Comparison of ENCODE assay signal across 37 mouse cellular contexts in the genomic region with DNA sequence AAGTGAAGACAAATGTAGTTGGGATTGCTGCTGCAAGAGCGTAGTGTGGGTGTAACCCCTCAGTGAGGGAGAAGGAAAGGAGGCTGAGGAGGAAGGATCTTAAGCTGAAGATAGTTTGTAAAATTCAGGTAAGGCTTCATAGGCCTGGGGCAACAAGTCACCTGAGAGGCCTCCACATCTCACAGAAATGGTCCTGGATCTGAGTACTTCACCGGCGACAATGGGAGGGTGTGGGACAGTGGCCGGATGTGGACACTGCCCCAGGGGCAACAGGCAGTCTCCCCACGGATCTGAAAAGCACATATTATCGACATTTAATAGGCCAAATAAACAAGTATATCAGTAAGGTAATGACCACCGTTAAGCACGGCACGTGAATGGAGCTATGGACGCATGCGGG. TPM values are rescaled to one million over a fixed set of nuclear protein-coding genes. Genes with fewer than 3 reads are reported as not detected.
"Had no signal": no experiment of that assay in that cellular context is flagged by ENCODE, and none has a peak within 500 bp of the region (broad histone marks: within the 10 kb centered on the region; RNA-seq: fewer than 3 reads in every experiment).

No protein-coding gene starts in this region.

- H3K4me1 ChIP-seq: limb, embryonic 10.5 days; limb, embryonic 12.5 days; limb, embryonic 13.5 days; limb, embryonic 15.5 days; liver, embryonic 12.5 days; liver, embryonic 13.5 days; liver, embryonic 15.5 days; lung, embryonic 15.5 days; megakaryocyte, embryonic 14.5 days; midbrain, embryonic 10.5 days; midbrain, embryonic 12.5 days; midbrain, embryonic 13.5 days; midbrain, embryonic 15.5 days had no signal

- H3K9me3 ChIP-seq: limb, embryonic 10.5 days; limb, embryonic 12.5 days; limb, embryonic 13.5 days; limb, embryonic 15.5 days; liver, embryonic 12.5 days; liver, embryonic 13.5 days; liver, embryonic 15.5 days; lung, embryonic 15.5 days; megakaryocyte, embryonic 14.5 days; midbrain, embryonic 10.5 days; midbrain, embryonic 12.5 days; midbrain, embryonic 13.5 days; midbrain, embryonic 15.5 days had no signal

- H3K4me2 ChIP-seq: limb, embryonic 12.5 days; limb, embryonic 13.5 days; limb, embryonic 15.5 days; liver, embryonic 11.5 days; liver, embryonic 12.5 days; liver, embryonic 13.5 days; liver, embryonic 15.5 days; lung, embryonic 14.5 days; lung, embryonic 15.5 days; midbrain, embryonic 11.5 days; midbrain, embryonic 12.5 days; midbrain, embryonic 13.5 days; midbrain, embryonic 15.5 days had no signal

- H3K27me3 ChIP-seq: limb, embryonic 12.5 days; limb, embryonic 13.5 days; limb, embryonic 15.5 days; liver, embryonic 13.5 days; liver, embryonic 15.5 days; lung, embryonic 15.5 days; midbrain, embryonic 12.5 days; midbrain, embryonic 13.5 days; midbrain, embryonic 15.5 days had no signal

- H3K4me3 ChIP-seq: limb, embryonic 10.5 days; limb, embryonic 12.5 days; limb, embryonic 13.5 days; limb, embryonic 15.5 days; liver, embryonic 12.5 days; liver, embryonic 13.5 days; liver, embryonic 15.5 days; lung, embryonic 15.5 days; megakaryocyte, embryonic 14.5 days; midbrain, embryonic 10.5 days; midbrain, embryonic 12.5 days; midbrain, embryonic 13.5 days; midbrain, embryonic 15.5 days; myocyte had no signal

- H3K9ac ChIP-seq: limb, embryonic 12.5 days; limb, embryonic 13.5 days; limb, embryonic 15.5 days; liver, embryonic 12.5 days; liver, embryonic 13.5 days; liver, embryonic 14.5 days; liver, embryonic 15.5 days; liver, postnatal 0 days; lung, embryonic 14.5 days; lung, embryonic 15.5 days; midbrain, embryonic 12.5 days; midbrain, embryonic 13.5 days; midbrain, embryonic 15.5 days had no signal

- H3K27ac ChIP-seq: limb, embryonic 10.5 days; limb, embryonic 12.5 days; limb, embryonic 13.5 days; limb, embryonic 15.5 days; liver, embryonic 12.5 days; liver, embryonic 13.5 days; liver, embryonic 14.5 days; liver, embryonic 15.5 days; lung, embryonic 15.5 days; macrophage; midbrain, embryonic 10.5 days; midbrain, embryonic 12.5 days; midbrain, embryonic 13.5 days; midbrain, embryonic 15.5 days had no signal

- ATAC-seq: liver, embryonic 12.5 days; liver, postnatal 0 days; lung, postnatal 0 days; midbrain, embryonic 13.5 days; midbrain, embryonic 15.5 days; midbrain, embryonic 16.5 days had no signal

- H3K36me3 ChIP-seq: liver, embryonic 12.5 days; liver, embryonic 13.5 days; liver, embryonic 15.5 days; lung, embryonic 15.5 days had no signal

- DNase-seq: left cerebral cortex, postnatal 4 days; liver; liver, embryonic 13.5 days; liver, postnatal 0 days; lung, adult 18-20 months; lung, adult 2 months; lung, embryonic 14.5 days; lung, postnatal 10 days; lung, postnatal 14 days; lung, postnatal 36 days; lung, postnatal 4 days; midbrain, embryonic 14.5 days had no signal

RNA-seq across cellular contexts. Expression of a gene that starts 9.2 kb away (rescaled TPM):
- total RNA-seq: liver, adult 2 months; megakaryocyte progenitor cell, adult 5-6 weeks; megakaryocyte, adult 5-6 weeks; megakaryocyte-erythroid progenitor cell, adult 5-6 weeks; monocyte, adult 5-6 weeks had no signal
- polyA plus RNA-seq: liver, adult 2 months; lung, adult 2 months; lung, postnatal 0 days; macrophage; myocyte had no signal

RNA-seq across cellular contexts. Expression of a gene that starts 50.4 kb away (rescaled TPM):
- total RNA-seq: liver, adult 2 months; megakaryocyte, adult 5-6 weeks; megakaryocyte-erythroid progenitor cell, adult 5-6 weeks; midbrain, postnatal 0 days; monocyte, adult 5-6 weeks had no signal
- polyA plus RNA-seq: liver, adult 2 months; lung, adult 2 months; macrophage had no signal
